Mouse (Mus musculus) heart, adult 18-20 months (tissue): ENCODE results near the gene Iqcf1. TPM values are rescaled to one million over a fixed set of nuclear protein-coding genes. Genes with fewer than 3 reads are reported as not detected.
"Not testable (repeated sequence)": the region's sequence is repeated elsewhere in the genome, so short reads cannot be mapped to it uniquely, and the experiment has no call there.

Experiments used
- DNase-seq, 2 experiments: peaks; one replicate each; pipeline ENCODE4 v3.0.0; 2021 to 2022; ENCODE audit warnings: mixed read lengths in 1 of 2
- total RNA-seq, 2 experiments: library from RNA; stranded (reverse); gene quantifications; 2 replicates each; pipeline ENCODE4 v1.2.3; 2021

Iqcf1 gene
- total RNA-seq, 2 experiments from 2014 or later = not detected

- DNase-seq = no peak
These were observed 17.1 kb upstream of the Iqcf1 start for GRCm38 (mm10) chr9:106482578-106483115.

- no peak for DNase-seq
These were observed 16.6 kb upstream of the Iqcf1 start for GRCm38 (mm10) chr9:106483136-106483535.

GRCm38 (mm10) chr9:106483606-106484005 lies 16.2 kb upstream of the Iqcf1 start:
- no peak for DNase-seq

- no peak for DNase-seq
These were observed 14.7 kb upstream of the Iqcf1 start for GRCm38 (mm10) chr9:106485076-106485475.

DNA sequence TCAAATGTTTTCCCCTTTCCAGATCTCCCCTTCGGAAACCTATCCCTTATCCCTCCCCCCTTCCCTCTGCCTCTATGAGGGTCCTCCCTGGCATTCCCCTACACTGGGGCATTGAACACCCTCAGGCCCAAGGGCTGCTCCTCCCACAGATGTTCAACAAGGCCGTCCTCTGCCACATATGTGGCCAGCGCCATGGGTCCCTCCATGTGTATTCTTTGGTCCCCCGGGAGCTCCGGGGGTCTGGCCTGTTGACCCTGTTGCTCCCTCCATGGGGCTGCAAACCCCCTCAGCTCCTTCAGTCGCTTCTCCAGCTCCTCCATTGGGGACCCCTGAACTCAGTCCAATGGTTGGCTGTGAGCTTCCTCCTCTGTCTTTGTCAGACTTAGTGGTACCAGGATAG lies 12.2 kb upstream of the Iqcf1 start:
- not testable (repeated sequence) for DNase-seq

GRCm38 (mm10) chr9:106501846-106502245 lies 2.1 kb downstream of the Iqcf1 start:
- DNase-seq = no peak

DNA sequence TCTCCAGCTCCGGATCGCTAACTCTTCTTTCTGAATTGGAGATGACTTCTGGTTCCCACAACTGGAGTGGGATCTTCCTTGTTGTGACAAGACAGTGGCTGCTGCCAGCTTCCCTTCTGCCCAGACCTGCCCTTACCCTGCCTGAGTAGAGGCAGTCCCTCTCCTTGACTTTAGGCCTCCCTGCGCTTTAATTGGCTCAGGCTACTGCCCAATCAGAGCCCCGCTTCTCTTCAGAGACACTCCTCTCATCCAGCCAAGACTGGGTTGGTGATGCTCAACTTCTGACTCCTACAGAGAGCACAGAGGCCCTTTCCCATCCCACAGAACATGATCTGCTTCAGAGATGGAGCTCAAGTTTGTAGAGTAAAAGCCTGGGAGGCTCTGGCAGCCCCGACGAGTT lies 4.5 kb downstream of the Iqcf1 start:
- DNase-seq = no peak

GRCm38 (mm10) chr9:106509356-106509755 lies 9.6 kb downstream of the Iqcf1 start:
- no peak for DNase-seq

DNA sequence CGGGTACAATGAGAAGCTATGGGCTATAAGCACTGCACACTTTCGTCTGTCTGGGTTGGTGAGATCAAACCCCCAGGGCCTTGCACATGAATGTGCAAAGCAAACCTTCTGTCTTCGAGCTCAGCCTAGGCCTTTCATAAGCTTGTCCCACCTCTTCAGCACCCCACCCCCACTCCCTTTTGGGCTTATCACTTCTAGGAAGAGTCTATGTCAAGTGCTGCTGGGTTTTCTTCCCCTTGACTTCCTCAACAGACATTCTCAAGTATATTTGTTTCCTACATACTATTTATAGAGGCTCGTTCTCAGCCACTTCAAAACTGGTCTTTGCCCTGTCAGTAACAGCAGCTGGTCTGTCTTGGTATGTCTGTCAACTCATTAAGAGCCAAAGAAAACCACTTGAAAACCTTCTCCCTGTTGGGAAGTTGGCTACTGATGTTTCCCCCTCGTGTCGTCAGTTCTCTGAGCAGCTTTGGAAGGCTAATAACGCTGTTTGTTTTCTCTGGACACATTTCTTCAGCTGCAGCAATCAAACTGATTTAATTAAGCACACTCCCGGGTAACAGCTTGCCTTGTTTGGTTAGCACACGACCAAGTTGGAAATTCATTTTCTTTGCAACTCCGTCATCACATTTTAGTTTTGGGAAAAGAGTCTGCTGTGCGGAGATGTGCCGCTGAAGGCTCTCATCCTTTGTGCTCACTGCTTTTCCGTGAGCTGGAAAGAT lies 13.1 kb downstream of the Iqcf1 start:
- DNase-seq = no peak

DNA sequence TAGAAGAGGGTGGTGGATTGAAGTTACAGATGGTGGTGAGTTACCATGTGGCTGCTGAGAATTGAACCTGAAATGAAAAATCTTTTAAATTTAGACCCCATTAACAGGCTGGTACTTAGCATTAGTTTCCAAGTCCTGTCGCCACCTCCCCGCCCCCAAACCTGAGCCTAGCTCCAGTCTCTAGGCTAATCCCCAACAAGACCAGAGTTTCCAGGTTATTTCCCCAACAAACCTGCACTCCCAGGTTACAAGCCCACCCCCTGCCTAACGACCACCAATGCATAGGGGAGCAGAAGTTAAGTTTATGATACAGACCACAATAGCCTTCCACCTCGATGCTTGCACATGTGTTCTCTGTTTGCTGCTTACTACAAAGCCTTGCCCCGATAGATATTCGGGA lies 13.8 kb downstream of the Iqcf1 start:
- no peak for DNase-seq

GRCm38 (mm10) chr9:106514273-106514672 lies 14.5 kb downstream of the Iqcf1 start, which contains the start of gene Iqcf5:
Iqcf5 (plus strand) TSS chr9:106514573.
- DNase-seq = no peak

DNA sequence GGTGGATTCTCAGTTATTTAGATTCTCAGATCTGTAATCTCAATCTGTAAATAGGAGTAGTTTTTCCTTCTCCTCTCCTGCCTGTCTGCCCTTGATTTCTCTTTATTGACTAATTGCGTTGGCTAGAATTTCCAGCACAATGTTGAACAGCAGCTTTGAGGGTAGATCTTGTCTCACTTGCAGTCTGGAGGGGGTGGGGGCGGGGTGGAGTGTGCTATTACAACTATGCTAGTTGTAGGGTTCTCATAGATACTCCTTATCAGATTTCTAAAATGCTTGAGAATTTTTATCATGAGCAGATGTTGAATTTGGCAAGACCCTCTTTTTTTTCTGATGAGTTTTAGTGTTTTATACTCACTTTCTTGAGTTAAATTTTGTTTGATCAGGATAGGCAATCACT lies 19.7 kb downstream of the Iqcf1 start:
- DNase-seq = no peak

DNA sequence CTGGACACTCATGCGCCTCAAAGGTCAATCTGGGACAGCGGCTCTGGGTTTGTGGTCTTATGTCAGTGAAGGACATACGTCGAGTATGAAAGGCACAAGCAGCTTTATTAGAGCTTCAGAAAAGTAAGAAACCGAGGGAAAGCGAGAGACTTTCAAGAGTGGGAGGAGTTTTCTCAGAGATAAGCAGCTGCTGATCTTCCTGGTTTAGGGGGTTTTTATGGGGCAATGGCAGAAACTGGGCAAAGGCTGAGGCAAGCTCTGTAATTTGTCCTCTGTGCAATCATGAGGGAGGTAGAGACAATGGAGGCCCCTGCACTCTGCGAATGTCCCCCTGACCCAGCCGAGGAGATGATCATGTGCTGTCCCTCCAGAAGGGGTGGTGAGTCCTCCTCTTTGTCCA lies 20.1 kb downstream of the Iqcf1 start:
- no peak for DNase-seq

GRCm38 (mm10) chr9:106531833-106532232 lies 32.1 kb downstream of the Iqcf1 start:
- peak in 1 of 2 experiments; percentile 3 for DNase-seq

DNA sequence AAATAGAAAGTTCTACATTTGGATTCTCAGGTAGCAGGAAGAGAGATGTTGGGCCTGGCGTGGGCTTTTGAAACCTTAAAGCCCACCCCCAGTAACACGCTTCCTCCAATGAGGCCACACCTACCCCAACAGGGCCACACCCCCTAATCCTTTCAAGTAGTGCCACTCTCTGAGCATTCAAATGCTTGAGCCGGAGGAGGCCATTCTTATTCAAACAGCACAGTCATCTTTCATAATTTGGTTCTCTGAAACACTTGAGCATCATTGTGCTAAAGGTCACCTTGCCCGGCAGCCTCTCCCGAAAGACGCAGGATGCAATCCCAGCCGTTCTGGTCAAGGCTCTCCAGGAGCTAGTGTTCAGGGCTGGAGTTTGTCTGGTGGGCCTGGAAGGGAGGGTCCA lies 34.5 kb downstream of the Iqcf1 start:
- DNase-seq = no peak

DNA sequence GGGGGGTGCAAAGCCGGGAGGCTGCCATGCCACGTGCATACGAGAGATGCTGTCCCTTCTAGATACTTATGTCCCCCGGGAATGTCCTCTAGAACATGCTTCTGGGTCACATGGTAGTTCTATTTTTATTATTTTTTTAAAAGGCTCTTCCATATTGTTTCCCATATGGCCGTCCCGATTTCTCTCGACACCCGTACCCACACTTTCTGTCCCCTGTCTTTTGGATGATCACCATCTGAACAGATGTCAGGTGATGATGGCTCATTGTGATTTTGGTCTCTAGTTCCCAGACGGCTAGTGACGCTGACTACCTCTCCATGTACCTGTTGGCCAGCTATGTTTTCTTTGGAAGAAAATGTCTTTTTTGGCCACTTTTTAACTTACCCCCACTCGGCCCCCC lies 35.2 kb downstream of the Iqcf1 start:
- no peak for DNase-seq

Other genes starting within 250 kb of the Iqcf1 start
- gene Poc1a, start 218.9 kb upstream of the Iqcf1 start, total RNA-seq = 1 to 10 TPM; 4.0 to 4.2 TPM
- 10 to 100 TPM; 45.5 to 46.2 TPM for gene Dusp7, start 131.3 kb upstream of the Iqcf1 start, total RNA-seq
- gene Rpl29, start 70.5 kb upstream of the Iqcf1 start, total RNA-seq = 100 to 1,000 TPM; 272 to 273 TPM
- 10 to 100 TPM; 26.1 to 26.8 TPM for gene Acy1, start 61.6 kb upstream of the Iqcf1 start, total RNA-seq
- gene Abhd14b, start 52.5 kb upstream of the Iqcf1 start, total RNA-seq = 1 to 10 TPM; 8.5 to 8.6 TPM
- gene Abhd14a, start 52.3 kb upstream of the Iqcf1 start, total RNA-seq = 10 to 100 TPM; 19.0 to 19.6 TPM
- 10 to 100 TPM; 61.1 to 63.2 TPM for gene Pcbp4, start 46.7 kb upstream of the Iqcf1 start, total RNA-seq
- not detected for gene Gpr62, start 34.0 kb upstream of the Iqcf1 start, total RNA-seq
- gene Rrp9, start 24.0 kb upstream of the Iqcf1 start, total RNA-seq = 10 to 100 TPM; 21.3 to 26.3 TPM
- 10 to 100 TPM; 33.7 to 38.2 TPM for gene Parp3, start 23.0 kb upstream of the Iqcf1 start, total RNA-seq
- not detected for gene Iqcf5, start 14.6 kb downstream of the Iqcf1 start, total RNA-seq
- gene Iqcf3, start 61.7 kb downstream of the Iqcf1 start, total RNA-seq = not detected
- not detected for gene Iqcf4, start 71.0 kb downstream of the Iqcf1 start, total RNA-seq
- not detected for gene Iqcf6, start 126.6 kb downstream of the Iqcf1 start, total RNA-seq
- gene Grm2, start 156.1 kb downstream of the Iqcf1 start, total RNA-seq = not detected
- 10 to 100 TPM; 42.2 to 45.6 TPM for gene Tex264, start 186.0 kb downstream of the Iqcf1 start, total RNA-seq